Mouse (Mus musculus) layer of hippocampus, adult 2 months (tissue): Measurements from ENCODE around the gene Barx1. TPM values are rescaled to one million over a fixed set of nuclear protein-coding genes. Genes with fewer than 3 reads are reported as not detected.

Experiments
- DNase-seq, 2 experiments: peaks; one replicate each; pipeline ENCODE4 v3.0.0; 2022; ENCODE audit warnings: low spot score in 2 of 2
- H3K27ac ChIP-seq: fragments of 200-600 bp; 2 replicates; pipeline ENCODE4 v1.8.1; 2022
- H3K4me3 ChIP-seq: fragments of 200-600 bp; 2 replicates; pipeline ENCODE4 v1.8.1; 2022; ENCODE audit warnings: mild to moderate bottlenecking
- CTCF ChIP-seq: fragments of 200-600 bp; conservative IDR thresholded peaks from 2 replicates; pipeline ENCODE4 v1.8.1; 2022; ENCODE audit warnings: antibody characterized with exemption, mild to moderate bottlenecking, moderate library complexity
- long read RNA-seq, 2 experiments: library from polyadenylated mRNA; stranded (forward); transcript quantifications; one replicate each; pipeline ENCODE4 v2.0.0; 2021; ENCODE audit warnings: borderline mapping rate in 2 of 2
- total RNA-seq, 2 experiments: library from RNA; stranded (reverse); gene quantifications; 2 replicates each; pipeline ENCODE4 v1.2.3; 2021

Barx1 gene
- total RNA-seq = not detected
- long read RNA-seq, experiment 1 = 0 reads
- long read RNA-seq, experiment 2 = 0 reads

- DNase-seq = no peak
- no peak for TF ChIP-seq CTCF
- H3K4me3 ChIP-seq = no peak within 1 kb of the TSS
- no peak within 1 kb of the TSS for H3K27ac ChIP-seq
Measured at GRCm38 (mm10) chr13:48662431-48663143, at the start of gene Barx1. Gene Barx1, plus strand, starts transcription at chr13:48662998.

GRCm38 (mm10) chr13:48614525-48614924, 48.3 kb upstream of the Barx1 start:
- no peak overlapping the region for H3K4me3 ChIP-seq
- no peak for TF ChIP-seq CTCF

GRCm38 (mm10) chr13:48617774-48618173, 45.0 kb upstream of the Barx1 start:
- H3K4me3 ChIP-seq = no peak overlapping the region
- H3K27ac ChIP-seq = no peak overlapping the region
- TF ChIP-seq CTCF = no peak
- DNase-seq = no peak

More at GRCm38 (mm10) chr13:48614525-48614924, 48.3 kb upstream of the Barx1 start:
- DNase-seq = no peak
- no peak overlapping the region for H3K27ac ChIP-seq

GRCm38 (mm10) chr13:48618890-48619289, 43.9 kb upstream of the Barx1 start:
- TF ChIP-seq CTCF = no peak
- Histone ChIP-seq H3K27ac (no peak overlapping the region), H3K4me3 (no peak overlapping the region)
- DNase-seq = no peak

GRCm38 (mm10) chr13:48624968-48625398, 37.8 kb upstream of the Barx1 start:
- Histone ChIP-seq H3K4me3 (peak overlapping the region; percentile 82), H3K27ac (peak overlapping the region; percentile 96)
- no peak for TF ChIP-seq CTCF
- peak in 1 of 2 experiments; percentile 26 for DNase-seq

GRCm38 (mm10) chr13:48625433-48626184, 37.2 kb upstream of the Barx1 start, which contains the start of gene Ptpdc1:
Gene Ptpdc1, minus strand, starts transcription at chr13:48625664.
- peak; percentile 97 for DNase-seq
- no peak for TF ChIP-seq CTCF
- H3K4me3 ChIP-seq = peak within 1 kb of the TSS; percentile 82
- peak within 1 kb of the TSS; percentile 96 for H3K27ac ChIP-seq

GRCm38 (mm10) chr13:48631691-48632090, 31.1 kb upstream of the Barx1 start:
- H3K27ac ChIP-seq = no peak overlapping the region
- peak; percentile 64 for TF ChIP-seq CTCF
- DNase-seq = no peak
- no peak overlapping the region for H3K4me3 ChIP-seq

- TF ChIP-seq CTCF = no peak
- H3K27ac ChIP-seq = no peak overlapping the region
- no peak for DNase-seq
- H3K4me3 ChIP-seq = no peak overlapping the region
Measured at GRCm38 (mm10) chr13:48637706-48638105, 25.1 kb upstream of the Barx1 start.

- DNase-seq = peak; percentile 66
- Histone ChIP-seq H3K4me3 (no peak overlapping the region), H3K27ac (no peak overlapping the region)
- TF ChIP-seq CTCF = peak; percentile 99
Measured at GRCm38 (mm10) chr13:48639570-48639969, 23.2 kb upstream of the Barx1 start.

GRCm38 (mm10) chr13:48643072-48643471, 19.7 kb upstream of the Barx1 start:
- no peak overlapping the region for H3K27ac ChIP-seq
- no peak for TF ChIP-seq CTCF

GRCm38 (mm10) chr13:48643991-48644390, 18.8 kb upstream of the Barx1 start:
- TF ChIP-seq CTCF = no peak
- Histone ChIP-seq H3K27ac (no peak overlapping the region), H3K4me3 (no peak overlapping the region)
- no peak for DNase-seq

More at GRCm38 (mm10) chr13:48643072-48643471, 19.7 kb upstream of the Barx1 start:
- H3K4me3 ChIP-seq = no peak overlapping the region
- DNase-seq = no peak

- DNase-seq = no peak
- TF ChIP-seq CTCF = peak; percentile 50
- no peak overlapping the region for H3K27ac ChIP-seq
- H3K4me3 ChIP-seq = no peak overlapping the region
Measured at GRCm38 (mm10) chr13:48646696-48647095, 16.1 kb upstream of the Barx1 start.

GRCm38 (mm10) chr13:48650615-48651014, 12.2 kb upstream of the Barx1 start:
- H3K4me3 ChIP-seq = no peak overlapping the region
- no peak for DNase-seq
- TF ChIP-seq CTCF = peak; percentile 71
- no peak overlapping the region for H3K27ac ChIP-seq
